Mouse (Mus musculus): ENCODE results near the gene Serpinb6b. TPM values are rescaled to one million over a fixed set of nuclear protein-coding genes. Genes with fewer than 3 reads are reported as not detected.

Serpinb6b gene
- polyA plus RNA-seq (2014; fragmentation: Illumina TruSeq; extraction: RNeasy Lipid Tissue Mini Kit (QIAGEN cat#74804); ENCODE audit: low read depth, low replicate concordance), result 10.7 TPM

GRCm38 (mm10) chr13:32964989-32965811 lies at the start of gene Serpinb6b:
TSS of gene Serpinb6b (plus strand) at chr13:32965209.

GRCm38 (mm10) chr13:33002950-33003349 lies 37.9 kb downstream of the Serpinb6b start, which contains the start of gene Serpinb9:
TSS of gene Serpinb9 (plus strand) at chr13:33003250.

GRCm38 (mm10) chr13:33027244-33027643 lies 62.2 kb downstream of the Serpinb6b start, which contains the start of gene Serpinb9b:
TSS of gene Serpinb9b (plus strand) at chr13:33027416.

Other genes starting within 250 kb of the Serpinb6b start
- not detected for gene Mylk4, start 181.3 kb upstream of the Serpinb6b start, polyA plus RNA-seq (2014; fragmentation: Illumina TruSeq; extraction: RNeasy Lipid Tissue Mini Kit (QIAGEN cat#74804); ENCODE audit: low read depth, low replicate concordance)
- 25.4 TPM for gene Wrnip1, start 163.2 kb upstream of the Serpinb6b start, polyA plus RNA-seq (2014; fragmentation: Illumina TruSeq; extraction: RNeasy Lipid Tissue Mini Kit (QIAGEN cat#74804); ENCODE audit: low read depth, low replicate concordance)
- not detected for gene D930007J09Rik, start 162.4 kb upstream of the Serpinb6b start, polyA plus RNA-seq (2014; fragmentation: Illumina TruSeq; extraction: RNeasy Lipid Tissue Mini Kit (QIAGEN cat#74804); ENCODE audit: low read depth, low replicate concordance)
- gene Serpinb1a, start 114.0 kb upstream of the Serpinb6b start, polyA plus RNA-seq (2014; fragmentation: Illumina TruSeq; extraction: RNeasy Lipid Tissue Mini Kit (QIAGEN cat#74804); ENCODE audit: low read depth, low replicate concordance), result 685 TPM
- 0.63 TPM for gene Serpinb1c, start 67.0 kb upstream of the Serpinb6b start, polyA plus RNA-seq (2014; fragmentation: Illumina TruSeq; extraction: RNeasy Lipid Tissue Mini Kit (QIAGEN cat#74804); ENCODE audit: low read depth, low replicate concordance)
- 29.4 TPM for gene Serpinb9, start 38.0 kb downstream of the Serpinb6b start, polyA plus RNA-seq (2014; fragmentation: Illumina TruSeq; extraction: RNeasy Lipid Tissue Mini Kit (QIAGEN cat#74804); ENCODE audit: low read depth, low replicate concordance)
- not detected for gene Serpinb9b, start 62.2 kb downstream of the Serpinb6b start, polyA plus RNA-seq (2014; fragmentation: Illumina TruSeq; extraction: RNeasy Lipid Tissue Mini Kit (QIAGEN cat#74804); ENCODE audit: low read depth, low replicate concordance)
- gene Serpinb1b, start 113.4 kb downstream of the Serpinb6b start, polyA plus RNA-seq (2014; fragmentation: Illumina TruSeq; extraction: RNeasy Lipid Tissue Mini Kit (QIAGEN cat#74804); ENCODE audit: low read depth, low replicate concordance), result 0.35 TPM
- not detected for gene Serpinb9c, start 194.5 kb downstream of the Serpinb6b start, polyA plus RNA-seq (2014; fragmentation: Illumina TruSeq; extraction: RNeasy Lipid Tissue Mini Kit (QIAGEN cat#74804); ENCODE audit: low read depth, low replicate concordance)
- not detected for gene Serpinb9d, start 227.8 kb downstream of the Serpinb6b start, polyA plus RNA-seq (2014; fragmentation: Illumina TruSeq; extraction: RNeasy Lipid Tissue Mini Kit (QIAGEN cat#74804); ENCODE audit: low read depth, low replicate concordance)

Data from sigmoid colon, adult 10 weeks (tissue).